Mouse (Mus musculus) bone marrow, adult 2 months (tissue): Measurements from ENCODE around the gene Fxyd3. TPM values are rescaled to one million over a fixed set of nuclear protein-coding genes. Genes with fewer than 3 reads are reported as not detected.

Experiments
- H3K27ac ChIP-seq: fragments of 200-500 bp; 2 replicates; pipeline ENCODE4 v1.5.1; 2012; ENCODE audit warnings: low read depth, mild to moderate bottlenecking, control low read depth, inconsistent platforms, low read length; ENCODE audit not compliant: control insufficient read depth, poor library complexity, insufficient read depth
- H3K4me1 ChIP-seq: fragments of 200-500 bp; 2 replicates; pipeline ENCODE4 v1.6.1; 2011; ENCODE audit warnings: low read length; ENCODE audit not compliant: control insufficient read depth, insufficient read depth
- H3K4me3 ChIP-seq: fragments of 200-500 bp; replicated peaks from 2 replicates; pipeline ENCODE3; 2011; ENCODE audit warnings: mild to moderate bottlenecking, low read depth, low read length, control low read depth; ENCODE audit not compliant: control insufficient read depth
- CTCF ChIP-seq: fragments of 200-500 bp; IDR thresholded peaks from 2 replicates; pipeline ENCODE4 v1.5.1; 2011; ENCODE audit warnings: low read length, control low read depth; ENCODE audit not compliant: control insufficient read depth, insufficient read depth
- POLR2A ChIP-seq: fragments of 200-500 bp; IDR thresholded peaks from 2 replicates; pipeline ENCODE4 v1.6.1; 2011; ENCODE audit warnings: low read depth, mild to moderate bottlenecking, control low read depth, low read length, borderline replicate concordance; ENCODE audit not compliant: control insufficient read depth
- WGBS: fragments of 180-500 bp; shearing (Covaris S2); methylation state at CpG from one replicate; pipeline ENCODE4 v1.1.7; 2018; 5-methylcytosine and 5-hydroxymethylcytosine counted together
- polyA plus RNA-seq: library from polyadenylated mRNA; stranded (reverse); fragments of >200 nt; gene quantifications from 2 replicates; pipeline ENCODE4 v1.2.4, GENCODE M21; 2011; ENCODE audit warnings: low replicate concordance; ENCODE audit not compliant: missing spikeins, insufficient read depth, insufficient read length

The Fxyd3 gene
- polyA plus RNA-seq, 1 experiment: not detected

DNA sequence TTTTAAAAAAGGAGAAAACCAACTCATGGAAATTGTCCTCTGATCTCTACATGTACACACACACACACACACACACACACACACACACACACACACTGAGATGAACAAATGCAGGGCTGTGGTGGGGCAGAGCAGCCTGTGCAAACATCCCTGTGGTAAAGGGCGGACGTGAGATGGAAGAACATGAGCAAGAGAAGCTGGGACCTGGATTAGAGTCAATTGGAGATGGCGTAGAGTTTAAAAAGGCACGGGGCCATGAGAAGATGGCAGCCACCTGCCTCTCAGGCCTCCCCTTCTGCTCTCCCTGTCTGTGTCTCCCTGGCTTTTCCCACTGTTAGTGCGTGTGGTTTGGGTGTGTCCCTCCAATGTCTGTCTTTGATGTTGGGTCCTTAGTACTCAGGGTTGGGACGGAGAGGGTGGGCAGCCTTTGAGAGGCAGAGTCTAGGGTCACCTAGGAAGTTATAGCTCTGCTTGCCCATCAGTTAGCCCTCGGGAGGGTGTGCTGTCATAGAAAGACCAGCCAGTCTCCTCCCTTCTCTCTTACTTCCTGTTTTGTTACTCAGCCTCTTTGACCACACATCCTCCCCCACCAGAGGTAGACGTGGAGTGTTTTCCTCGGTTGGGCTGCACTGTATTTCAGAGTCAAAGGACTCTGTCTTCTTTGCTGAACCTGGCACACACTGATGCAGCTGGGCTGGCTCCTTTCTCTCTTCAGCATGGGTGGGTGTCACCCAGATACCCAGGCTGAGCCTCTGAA is 42.9 kb downstream of the Fxyd3 start:
- TF ChIP-seq POLR2A: no peak
- TF ChIP-seq CTCF: 0 out of 2 replicates have a peak, but pooled peaks have one; percentile 7
- WGBS: 28% methylated on average over 9 of the region's 9 CpGs
- Histone ChIP-seq H3K4me1 (peaks cover 19% of the 10 kb centered on the region), H3K4me3 (no peak overlapping the region), H3K27ac (peak overlapping the region; percentile 95)

GRCm38 (mm10) chr7:31031731-31032130 is 44.8 kb downstream of the Fxyd3 start:
- 31% methylated on average over 7 of the region's 7 CpGs for WGBS

DNA sequence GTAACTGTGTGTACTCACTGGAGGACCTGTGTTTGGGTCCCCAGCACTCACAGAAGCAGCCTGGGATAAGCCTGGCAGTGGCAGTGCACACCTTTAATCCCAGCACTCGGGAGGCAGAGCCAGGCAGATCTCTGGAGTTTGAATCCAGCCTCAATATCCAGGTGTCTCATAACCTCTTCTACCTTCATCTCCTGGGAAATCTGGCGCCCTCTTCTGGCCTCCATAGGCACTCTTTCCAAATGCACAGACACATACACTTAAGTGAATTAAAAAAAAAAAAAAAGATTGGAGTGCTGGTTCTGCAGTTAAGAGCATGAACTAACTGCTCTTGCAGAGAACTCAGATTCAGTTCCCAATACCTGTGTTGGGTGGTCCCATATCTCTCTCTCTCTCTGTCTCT is 45.8 kb downstream of the Fxyd3 start:
- no peak for TF ChIP-seq CTCF
- TF ChIP-seq POLR2A: no peak
- Histone ChIP-seq H3K4me3 (no peak overlapping the region), H3K27ac (no peak overlapping the region), H3K4me1 (peaks cover 17% of the 10 kb centered on the region)
- 52% methylated on average over 2 of the region's 2 CpGs for WGBS

More at GRCm38 (mm10) chr7:31031731-31032130, 44.8 kb downstream of the Fxyd3 start:
- Histone ChIP-seq H3K4me3 (no peak overlapping the region), H3K27ac (peak overlapping the region; percentile 94), H3K4me1 (peaks cover 17% of the 10 kb centered on the region)
- TF ChIP-seq CTCF: no peak
- no peak for TF ChIP-seq POLR2A

- Histone ChIP-seq H3K4me1 (peaks cover 8% of the 10 kb centered on the region), H3K4me3 (no peak overlapping the region), H3K27ac (no peak overlapping the region)
- 67% methylated on average over 8 of the region's 8 CpGs for WGBS
- no peak for TF ChIP-seq CTCF
- TF ChIP-seq POLR2A: no peak
Observed at GRCm38 (mm10) chr7:31028609-31029008, 47.9 kb downstream of the Fxyd3 start.

Other genes with a start within 250 kb of the Fxyd3 start
- gene Ffar3, start 220.5 kb downstream of the Fxyd3 start, polyA plus RNA-seq: not detected in 2 replicates
- 2.1 and 4.9 TPM in 2 replicates for gene Ffar1, start 215.1 kb downstream of the Fxyd3 start, polyA plus RNA-seq
- 24.0 and 59.4 TPM in 2 replicates for gene Cd22, start 196.4 kb downstream of the Fxyd3 start, polyA plus RNA-seq
- gene Mag, start 161.8 kb downstream of the Fxyd3 start, polyA plus RNA-seq: 1.1 and 7.2 TPM in 2 replicates
- not detected in 2 replicates for gene Hamp2, start 152.0 kb downstream of the Fxyd3 start, polyA plus RNA-seq
- gene Hamp, start 132.7 kb downstream of the Fxyd3 start, polyA plus RNA-seq: 9.2 and 42.2 TPM in 2 replicates
- gene Usf2, start 119.9 kb downstream of the Fxyd3 start, polyA plus RNA-seq: 88.9 and 89.6 TPM in 2 replicates
- 0.81 and 4.2 TPM in 2 replicates for gene Lsr, start 103.2 kb downstream of the Fxyd3 start, polyA plus RNA-seq
- gene Fam187b, start 102.9 kb downstream of the Fxyd3 start, polyA plus RNA-seq: 0.75 TPM in 1 of 2 replicates, not detected in the other
- 85.0 and 239 TPM in 2 replicates for gene Fxyd5, start 34.2 kb downstream of the Fxyd3 start, polyA plus RNA-seq
- not detected in 2 replicates for gene Fxyd7, start 25.2 kb downstream of the Fxyd3 start, polyA plus RNA-seq
- 7.8 and 16.2 TPM in 2 replicates for gene Fxyd1, start 19.5 kb downstream of the Fxyd3 start, polyA plus RNA-seq
- gene Lgi4, start 17.4 kb downstream of the Fxyd3 start, polyA plus RNA-seq: 0.23 and 2.3 TPM in 2 replicates
- gene Hpn, start 38.6 kb upstream of the Fxyd3 start, polyA plus RNA-seq: 38.2 and 59.6 TPM in 2 replicates
- 4.3 and 6.2 TPM in 2 replicates for gene Scn1b, start 50.3 kb upstream of the Fxyd3 start, polyA plus RNA-seq
- gene Gramd1a, start 79.2 kb upstream of the Fxyd3 start, polyA plus RNA-seq: 73.7 and 144 TPM in 2 replicates
- gene Scgb2b2, start 213.8 kb upstream of the Fxyd3 start, polyA plus RNA-seq: not detected in 2 replicates
- not detected in 2 replicates for gene Scgb1b2, start 215.1 kb upstream of the Fxyd3 start, polyA plus RNA-seq